Mouse (Mus musculus) layer of hippocampus, adult 6 months (tissue): ENCODE measurements around the gene Cetn2. TPM values are rescaled to one million over a fixed set of nuclear protein-coding genes. Genes with fewer than 3 reads are reported as not detected.

Source experiments
- long read RNA-seq, 2 experiments: library from polyadenylated mRNA; unstranded; transcript quantifications; one replicate each; pipeline ENCODE4 v2.0.0; 2019 to 2020
- polyA plus RNA-seq: library from polyadenylated mRNA; unstranded; fragments of <200 nt; fragmentation: Nextera tagmentation; gene quantifications from 2 replicates; pipeline ENCODE4 v1.2.3, GENCODE M21; 2021

The Cetn2 gene
- polyA plus RNA-seq: 77.6 and 110 TPM in 2 replicates
- long read RNA-seq, experiment 1, transcript Cetn2-203 (5 exons, 1,286 nt): major isoform, 38 of 52 reads
- long read RNA-seq, experiment 1, transcript Cetn2-201 (4 exons, 1,026 nt): minor isoform, 8 of 52 reads
- long read RNA-seq, experiment 1, partial matches to known transcripts: 4 of 52 reads
- long read RNA-seq, experiment 1, other reads (novel, unspliced or antisense): 2 of 52 reads
- long read RNA-seq, experiment 2, transcript Cetn2-201 (4 exons, 1,026 nt): minor isoform, 9 of 119 reads
- long read RNA-seq, experiment 2, transcript Cetn2-203 (5 exons, 1,286 nt): major isoform, 103 of 119 reads
- long read RNA-seq, experiment 2, partial matches to known transcripts: 0 of 119 reads
- long read RNA-seq, experiment 2, other reads (novel, unspliced or antisense): 6 of 119 reads

DNA sequence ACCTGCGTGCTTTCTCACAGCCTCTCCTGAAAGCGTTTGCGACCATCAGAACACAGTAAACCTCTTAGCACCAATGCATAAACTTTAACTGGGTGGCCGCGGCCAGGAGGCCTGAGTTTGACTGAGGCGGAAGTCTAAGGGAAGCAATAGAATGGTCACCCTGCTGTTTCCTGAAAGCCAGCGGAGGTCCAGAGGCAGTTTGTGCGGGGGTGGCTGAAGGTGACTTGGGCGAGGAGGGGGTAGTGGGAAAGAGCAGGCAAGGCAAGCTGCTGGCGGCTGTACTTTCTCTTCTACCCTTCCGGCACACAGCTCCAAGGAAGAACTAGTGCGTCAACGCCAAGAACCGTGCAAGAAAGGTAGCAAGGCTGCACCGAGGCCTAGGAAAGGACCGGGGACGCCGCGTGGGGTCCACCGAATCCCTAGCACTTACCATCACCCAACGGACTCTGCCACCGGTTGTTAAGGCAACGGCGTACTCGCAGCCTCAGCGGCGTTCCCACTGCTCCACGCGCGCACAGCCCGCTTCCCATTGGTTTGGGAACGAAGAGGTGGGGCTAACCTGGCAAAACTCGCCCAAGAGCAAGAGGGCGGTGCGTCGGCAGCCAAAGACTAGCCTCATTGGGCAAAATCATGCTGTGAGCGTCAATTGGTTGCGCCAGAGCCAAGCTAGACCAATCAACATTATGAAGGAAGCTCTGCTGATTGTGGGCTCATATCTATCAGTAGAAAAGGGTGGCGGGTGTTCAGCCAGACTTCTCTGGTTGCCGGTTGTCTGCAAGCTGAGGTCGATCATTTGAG is at the start of gene Cetn2, which contains the start of gene Nsdhl:
TSS of gene Cetn2 (minus strand) at position 528 of the 798 bp plus-strand sequence.
TSS of gene Nsdhl (plus strand) at position 674 of the 798 bp plus-strand sequence.

Other genes starting within 250 kb of the Cetn2 start
- 0.20 and 0.30 TPM in 2 replicates for gene Gabrq, start 93.2 kb downstream of the Cetn2 start, polyA plus RNA-seq
- 17.8 and 18.6 TPM in 2 replicates for gene Nsdhl, start 146 bp upstream of the Cetn2 start, polyA plus RNA-seq
- 1.1 and 4.6 TPM in 2 replicates for gene Zfp185, start 68.9 kb upstream of the Cetn2 start, polyA plus RNA-seq
- gene Pnma5, start 118.7 kb upstream of the Cetn2 start, polyA plus RNA-seq: not detected in 2 replicates
- 0.68 and 1.0 TPM in 2 replicates for gene Pnma3, start 146.4 kb upstream of the Cetn2 start, polyA plus RNA-seq
- 0.18 TPM in 1 of 2 replicates, not detected in the other for gene Xlr4a, start 164.1 kb upstream of the Cetn2 start, polyA plus RNA-seq
- 0.53 and 1.8 TPM in 2 replicates for gene Xlr3a, start 178.7 kb upstream of the Cetn2 start, polyA plus RNA-seq
- 0.52 and 0.60 TPM in 2 replicates for gene Gm14685, start 198.6 kb upstream of the Cetn2 start, polyA plus RNA-seq
- not detected in 2 replicates for gene Xlr5b, start 230.4 kb upstream of the Cetn2 start, polyA plus RNA-seq
- 0.19 and 0.33 TPM in 2 replicates for gene DXBay18, start 231.0 kb upstream of the Cetn2 start, polyA plus RNA-seq